Mouse (Mus musculus): ENCODE measurements around the gene Thumpd3. TPM values are rescaled to one million over a fixed set of nuclear protein-coding genes. Genes with fewer than 3 reads are reported as not detected.
A peak's percentile ranks its signal among the peaks of the same experiment; 100 is the strongest.

The Thumpd3 gene
- total RNA-seq (2021): 10 to 100 TPM; 29.2 to 29.7 TPM
- long read RNA-seq, experiment 1, transcript Thumpd3-201 (10 exons, 2,163 nt): major isoform, 31 of 41 reads
- long read RNA-seq, experiment 1, partial matches to known transcripts: 1 of 41 reads
- long read RNA-seq, experiment 1, other reads (novel, unspliced or antisense): 8 of 41 reads
- long read RNA-seq, experiment 2, transcript Thumpd3-201 (10 exons, 2,163 nt): major isoform, 26 of 33 reads
- long read RNA-seq, experiment 2, partial matches to known transcripts: 1 of 33 reads
- long read RNA-seq, experiment 2, other reads (novel, unspliced or antisense): 6 of 33 reads

DNA sequence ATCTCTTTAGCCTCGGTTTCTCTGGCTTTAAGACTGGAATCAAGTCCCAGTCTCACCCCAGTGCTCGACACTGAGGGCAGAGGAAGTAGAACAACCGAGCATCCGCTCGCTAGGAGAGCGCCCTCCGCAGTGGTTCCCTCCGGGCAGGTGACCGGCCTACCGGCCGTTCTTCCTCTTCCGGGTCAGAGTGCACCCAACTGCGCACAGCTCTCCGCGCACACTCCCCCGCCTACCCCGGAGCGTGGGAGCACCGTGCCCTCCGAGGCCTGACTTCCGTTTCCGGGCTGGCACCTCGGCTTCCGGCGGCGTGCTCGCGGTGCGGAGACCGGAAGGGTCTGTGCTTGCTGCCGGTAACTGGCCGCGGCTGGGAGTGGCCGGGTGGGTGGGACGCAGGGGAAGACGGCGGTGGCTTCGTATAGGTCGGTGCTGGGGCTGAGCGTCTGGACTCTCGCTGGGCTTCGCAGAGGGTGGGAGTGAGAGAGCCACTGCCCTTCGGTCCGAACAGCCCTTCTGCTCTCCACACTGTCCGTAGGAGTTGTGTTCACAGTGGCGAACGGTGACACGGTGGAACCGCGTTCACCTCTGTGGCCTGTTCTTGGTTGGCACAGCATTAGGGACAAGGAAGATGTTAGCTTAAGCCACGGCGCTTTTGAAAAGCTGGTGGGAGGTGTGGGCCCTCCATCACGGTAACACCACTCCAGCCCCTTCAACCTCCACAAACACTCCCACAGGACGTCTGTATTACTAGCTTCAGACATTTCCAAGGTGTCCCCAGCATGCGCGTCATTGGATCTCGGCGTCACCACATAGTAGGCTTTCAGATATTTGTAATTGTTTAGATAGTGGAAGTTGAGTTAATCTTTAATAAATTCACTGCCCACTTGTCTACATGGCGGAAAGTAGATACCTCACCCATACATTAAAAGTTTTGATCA, at the start of gene Thumpd3:
Thumpd3 (plus strand) TSS at position 185 of the 935 bp plus-strand sequence.
- intact Hi-C loops (cut with DNase I): loop anchor here (5.0 kb wide), 1 partner anchor 266 kb away; no protein-coding TSS in a partner anchor
- peak; percentile 98 for DNase-seq (ENCODE audit: low spot score in 2 of 2)

DNA sequence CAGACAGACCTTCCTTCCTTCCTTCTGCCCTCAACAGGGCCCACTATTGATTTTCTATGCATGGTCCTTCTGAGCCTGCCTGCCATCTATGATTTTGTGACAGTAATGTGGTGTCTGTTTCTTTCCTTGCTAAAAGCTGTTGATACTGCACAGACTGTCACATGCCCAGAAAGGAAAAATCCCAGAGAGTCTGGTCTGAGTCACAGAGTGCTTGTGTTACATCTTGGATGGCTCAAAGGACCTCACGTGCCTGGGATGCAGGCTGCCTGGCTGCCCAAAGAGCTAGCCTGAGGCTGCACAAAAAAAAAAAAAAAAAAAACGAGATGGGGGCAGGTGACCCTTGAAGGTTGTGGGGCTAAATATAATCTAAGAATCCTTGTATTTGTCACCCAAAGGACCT, 46.8 kb upstream of the Thumpd3 start:
- peak in 1 of 2 experiments; percentile 26 for DNase-seq (ENCODE audit: low spot score in 2 of 2)

DNA sequence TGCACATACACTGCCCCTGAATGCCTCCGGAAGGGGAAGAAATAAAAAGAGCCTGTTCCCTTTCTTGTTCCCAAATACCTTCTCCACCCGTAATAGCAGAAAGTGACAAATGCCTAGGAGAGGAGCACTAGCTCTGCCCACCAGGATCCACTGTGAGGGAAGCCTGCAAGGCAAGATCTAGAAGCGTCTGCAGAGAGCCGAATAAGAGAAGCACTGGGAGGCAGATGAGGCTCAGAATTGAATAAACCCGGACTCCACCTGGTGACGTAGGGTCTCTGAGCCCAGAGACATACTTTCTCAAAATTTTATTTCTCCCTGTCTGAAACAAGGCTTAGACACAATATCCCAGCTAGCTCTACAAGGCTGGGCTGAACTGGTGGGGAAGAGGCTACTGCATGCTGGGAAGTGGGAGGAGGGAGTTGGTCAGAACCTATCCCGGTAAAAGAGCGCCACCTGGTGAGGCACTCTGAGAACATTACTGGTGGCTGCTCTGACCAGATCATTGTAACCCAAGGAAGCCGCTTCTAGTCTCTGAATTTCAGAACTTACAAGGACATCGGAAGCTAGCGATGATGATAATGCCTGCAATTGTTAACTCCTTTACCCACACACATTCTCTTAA, 45.2 kb upstream of the Thumpd3 start:
- peak; percentile 94 to 95 for DNase-seq (ENCODE audit: low spot score in 2 of 2)
- intact Hi-C loops (cut with DNase I): loop anchor here (5.0 to 10.0 kb wide), 4 partner anchors 53 to 506 kb away; partner anchors contain the start of gene Srgap3

More for the DNA sequence above, 46.8 kb upstream of the Thumpd3 start:
- intact Hi-C loops (cut with DNase I): no loop called here

DNA sequence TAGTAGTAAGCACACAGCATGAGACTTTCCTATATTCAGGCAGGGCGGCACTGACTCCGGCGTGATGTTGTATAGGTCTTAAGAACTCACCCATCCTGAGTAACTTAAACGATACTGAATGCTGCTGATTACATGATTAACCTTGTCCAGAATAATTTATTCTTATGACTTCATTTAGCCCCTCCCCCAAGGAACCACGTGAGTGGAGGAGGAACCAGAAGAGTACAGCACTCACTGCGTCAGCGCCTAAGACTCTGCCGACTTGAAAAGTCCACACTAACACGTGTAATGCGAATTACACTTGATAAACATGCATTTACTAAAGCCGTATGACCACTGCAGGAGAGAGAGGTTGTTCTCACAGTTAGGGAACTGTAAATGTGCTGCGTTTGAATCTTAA, 44.3 kb upstream of the Thumpd3 start:
- intact Hi-C loops (cut with DNase I): loop anchor here (5.0 to 10.0 kb wide), 4 partner anchors 54 to 507 kb away; partner anchors contain the start of gene Srgap3
- no peak for DNase-seq (ENCODE audit: low spot score in 2 of 2)

DNA sequence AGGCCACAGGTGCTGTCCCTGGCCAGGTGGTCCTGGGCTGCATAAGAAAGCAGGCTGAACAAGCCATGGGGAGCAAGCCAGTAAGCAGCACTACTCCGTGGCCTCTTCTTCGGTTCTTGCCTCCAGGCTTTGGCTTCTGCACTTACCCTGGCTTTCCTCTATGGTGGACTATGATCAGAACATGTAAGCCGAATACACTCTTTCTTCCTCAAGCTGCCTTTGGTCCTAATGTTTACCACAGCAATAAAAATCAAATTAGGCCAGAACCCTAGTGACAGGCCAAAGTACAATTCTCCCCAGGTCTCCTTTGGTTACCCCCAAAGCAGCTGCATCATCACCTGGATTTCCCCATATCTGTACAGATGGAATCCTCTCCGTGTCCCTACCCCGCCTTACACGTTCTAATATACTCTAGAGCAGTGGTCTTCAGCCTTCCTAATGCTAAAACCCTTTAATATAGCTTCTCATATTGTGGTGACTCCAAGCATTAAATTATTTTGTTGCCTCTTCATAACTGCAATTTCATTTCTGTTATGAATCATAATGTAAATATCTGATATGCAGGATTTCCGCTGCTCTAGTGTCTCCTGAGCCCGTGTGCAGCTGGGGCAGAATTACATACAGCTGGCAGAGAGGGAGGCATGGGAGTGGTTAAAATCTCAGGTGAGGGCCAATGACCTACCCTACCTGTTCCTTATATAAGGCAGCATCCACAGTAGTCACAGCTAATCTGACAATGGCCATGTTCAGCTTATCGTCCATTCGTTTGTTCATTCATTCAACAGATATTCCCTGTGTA, 42.5 kb upstream of the Thumpd3 start:
- intact Hi-C loops (cut with DNase I): loop anchor here (5.0 to 10.0 kb wide), 4 partner anchors 56 to 509 kb away; partner anchors contain the start of gene Srgap3
- no peak for DNase-seq (ENCODE audit: low spot score in 2 of 2)

DNA sequence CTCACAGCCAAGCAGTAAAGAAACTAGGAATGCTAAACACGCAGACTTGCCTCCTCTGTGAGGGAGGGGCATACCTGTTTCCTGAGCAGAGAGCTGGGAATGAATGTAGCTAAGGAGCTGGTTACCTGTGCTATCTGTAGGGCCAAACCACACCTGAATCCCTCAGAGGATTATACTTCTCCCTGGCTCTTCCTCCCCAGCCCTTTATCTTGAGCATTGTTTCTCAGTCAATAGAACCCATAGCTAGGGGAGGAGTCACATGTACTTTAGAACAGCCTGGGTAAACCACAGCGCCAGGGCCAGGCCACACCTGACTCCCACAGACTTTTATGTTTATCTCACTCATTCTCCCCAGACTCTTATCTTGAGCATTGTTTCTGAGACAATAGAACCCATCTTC, 39.2 kb upstream of the Thumpd3 start:
- no peak for DNase-seq (ENCODE audit: low spot score in 2 of 2)
- intact Hi-C loops (cut with DNase I): loop anchor here (10.0 kb wide), 1 partner anchor 512 kb away; no protein-coding TSS in a partner anchor

DNA sequence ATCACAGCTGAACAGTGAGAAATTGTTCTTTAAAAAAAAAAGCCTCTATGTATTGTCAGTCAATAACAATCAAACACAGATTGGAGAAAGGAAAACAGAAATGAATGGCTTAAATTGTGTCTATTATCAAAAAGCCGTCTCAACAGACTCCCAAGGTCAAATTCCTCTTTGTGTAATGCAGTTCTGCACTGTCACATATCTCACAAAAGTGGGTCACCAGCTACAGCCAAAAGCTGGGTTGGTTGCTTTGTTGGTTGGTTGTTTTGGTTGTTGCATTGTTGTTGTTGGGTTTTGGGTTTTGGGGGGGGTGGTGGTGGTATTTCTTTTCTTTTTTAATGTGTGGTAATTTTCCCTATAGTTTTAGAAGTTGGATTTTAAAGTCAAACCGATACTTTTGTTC, 34.1 kb upstream of the Thumpd3 start:
- DNase-seq (ENCODE audit: low spot score in 2 of 2): no peak
- intact Hi-C loops (cut with DNase I): no loop called here

DNA sequence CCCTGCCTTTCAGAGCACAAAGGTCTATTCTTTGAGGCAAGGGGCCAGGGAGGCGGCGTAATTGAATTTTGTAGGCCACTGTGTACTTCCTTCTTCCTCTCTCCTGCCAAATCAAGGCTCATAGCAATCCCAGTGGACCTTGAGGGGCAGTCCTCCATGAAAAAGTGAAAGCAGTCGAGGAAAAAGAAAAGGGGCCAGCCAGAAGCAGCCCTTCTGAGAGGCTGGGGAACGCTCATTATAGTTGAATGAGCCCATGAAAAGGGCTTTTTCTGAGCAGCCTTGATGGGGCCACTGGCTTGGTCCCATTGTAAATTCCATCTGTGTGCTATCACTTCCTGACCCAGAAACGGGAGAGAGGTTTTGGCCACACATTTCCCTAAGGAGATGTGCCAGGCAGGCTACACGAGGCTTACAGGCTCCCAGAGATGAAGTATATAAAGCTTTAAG, 33.5 kb upstream of the Thumpd3 start:
- intact Hi-C loops (cut with DNase I): no loop called here
- DNase-seq (ENCODE audit: low spot score in 2 of 2): peak; percentile 49 to 78

DNA sequence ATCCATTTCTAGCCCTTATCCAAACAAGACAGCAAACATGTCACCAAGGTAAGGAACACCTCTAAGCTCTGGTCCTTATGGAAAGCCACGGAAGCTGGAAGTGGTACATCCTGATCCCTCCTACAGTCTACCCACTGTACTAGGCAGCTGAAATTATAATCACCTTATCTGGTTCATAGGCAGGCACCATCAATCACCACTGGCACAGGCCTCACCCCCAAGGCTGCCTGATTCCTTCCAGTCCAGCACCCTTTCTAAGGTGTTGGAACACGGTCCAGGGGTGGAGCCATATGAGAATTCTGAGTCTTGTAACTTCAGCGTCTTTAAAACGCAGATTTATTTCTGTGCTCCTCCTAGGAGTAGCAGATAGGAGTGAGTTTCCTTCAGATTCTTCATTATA, 32.5 kb upstream of the Thumpd3 start:
- DNase-seq (ENCODE audit: low spot score in 2 of 2): no peak
- intact Hi-C loops (cut with DNase I): no loop called here

DNA sequence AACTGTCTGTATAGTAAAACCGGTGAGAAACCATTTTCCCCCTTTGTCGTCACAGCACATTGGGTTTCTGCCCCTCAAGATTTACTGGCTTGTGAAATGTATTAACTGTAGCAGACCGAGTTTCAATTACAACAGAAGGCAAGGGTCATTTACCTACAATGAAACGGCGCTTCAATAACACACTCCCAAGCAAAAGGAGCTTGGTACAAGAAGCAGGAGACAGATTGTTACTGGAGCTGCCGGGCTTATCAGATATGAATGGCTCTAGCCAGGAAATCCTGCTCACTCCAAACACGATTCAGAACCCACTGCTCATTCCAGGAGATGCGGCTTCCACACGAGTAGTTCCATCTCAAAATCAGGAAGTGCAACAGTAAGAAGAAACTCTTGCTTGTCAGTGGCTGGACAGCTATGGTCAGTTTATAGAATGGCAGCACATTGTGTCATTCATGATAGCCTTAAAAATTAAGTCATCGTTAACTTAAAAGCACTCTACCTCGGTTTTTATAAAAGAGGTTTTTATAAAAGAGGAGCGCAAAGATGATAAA, 28.5 kb upstream of the Thumpd3 start:
- DNase-seq (ENCODE audit: low spot score in 2 of 2): no peak
- intact Hi-C loops (cut with DNase I): no loop called here

DNA sequence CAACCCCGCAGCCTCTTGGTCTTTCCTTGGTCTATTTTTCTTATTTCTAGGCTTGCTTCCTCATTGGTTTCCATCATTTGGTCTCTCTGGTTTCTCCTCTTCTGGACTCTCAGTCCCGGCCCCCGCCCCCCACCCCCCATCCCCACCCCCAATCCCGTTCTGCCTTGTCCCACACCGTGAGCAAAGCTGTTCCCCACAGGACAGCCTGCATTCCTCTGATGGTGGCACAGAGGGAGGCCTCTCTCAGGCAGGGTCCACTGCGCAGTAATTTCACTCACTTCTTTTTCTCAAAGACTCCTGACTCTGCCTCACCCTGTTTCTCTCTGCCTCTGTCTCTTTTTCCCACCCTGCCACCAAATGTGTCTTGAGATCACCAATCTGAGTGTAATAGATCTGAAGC, 27.9 kb upstream of the Thumpd3 start:
- intact Hi-C loops (cut with DNase I): no loop called here
- no peak for DNase-seq (ENCODE audit: low spot score in 2 of 2)

DNA sequence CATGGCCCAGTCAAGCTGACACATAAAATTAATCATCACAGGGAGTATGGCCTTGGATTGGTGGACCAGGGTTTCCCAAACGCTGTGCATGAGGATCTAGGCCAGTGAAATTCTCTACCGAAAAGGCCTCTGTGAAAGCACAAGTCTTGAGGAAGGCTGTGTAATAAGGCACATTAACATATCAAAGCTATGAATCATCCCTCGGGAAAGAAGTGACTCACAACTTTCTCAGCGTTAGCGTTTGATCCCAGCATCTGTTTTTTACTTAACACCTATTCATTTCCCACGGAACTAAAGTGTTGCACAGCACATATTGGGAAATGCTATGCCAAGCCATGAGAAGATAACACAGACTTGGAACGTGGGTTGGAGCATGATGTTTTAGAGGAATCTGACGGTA, 21.2 kb upstream of the Thumpd3 start:
- intact Hi-C loops (cut with DNase I): no loop called here
- DNase-seq (ENCODE audit: low spot score in 2 of 2): peak; percentile 53 to 85

DNA sequence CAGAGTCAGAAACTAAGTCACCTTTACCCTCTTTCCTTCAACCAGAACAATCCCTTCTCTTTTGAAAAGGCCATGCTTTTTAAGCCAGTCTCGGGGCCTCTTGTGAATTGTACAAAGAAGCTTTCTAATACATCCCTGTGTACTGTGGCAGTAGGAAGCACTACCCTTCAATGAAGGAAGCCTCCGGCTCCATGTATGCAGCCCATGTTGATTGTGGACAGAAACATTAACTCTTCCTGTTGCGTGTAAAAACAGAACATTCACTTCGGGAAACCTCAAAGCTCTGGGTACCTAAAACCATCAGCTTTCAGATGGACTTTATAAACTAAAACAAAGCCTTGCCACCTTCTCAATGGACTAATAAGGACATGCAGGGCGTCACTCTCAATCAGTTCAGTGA, 20.3 kb upstream of the Thumpd3 start:
- no peak for DNase-seq (ENCODE audit: low spot score in 2 of 2)
- intact Hi-C loops (cut with DNase I): no loop called here

DNA sequence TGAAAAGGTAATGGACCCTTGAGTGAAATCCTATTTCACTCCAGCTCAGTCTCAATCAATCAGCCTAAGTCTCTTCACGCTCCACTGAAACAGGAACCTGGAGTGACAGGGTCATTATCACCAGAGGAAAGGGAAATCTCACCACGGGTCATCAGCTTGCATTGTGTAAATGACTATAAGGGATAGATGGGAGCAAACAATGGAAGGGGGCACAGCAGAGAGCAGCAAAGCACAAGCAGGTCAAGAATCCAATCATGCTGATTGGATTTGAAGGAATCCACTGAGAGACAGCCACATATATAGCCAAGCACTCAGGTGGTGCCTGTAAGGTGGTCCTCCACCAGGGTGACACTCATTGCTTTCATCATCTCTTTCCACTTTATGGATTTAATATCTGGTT, 18.6 kb upstream of the Thumpd3 start:
- no peak for DNase-seq (ENCODE audit: low spot score in 2 of 2)
- intact Hi-C loops (cut with DNase I): no loop called here

DNA sequence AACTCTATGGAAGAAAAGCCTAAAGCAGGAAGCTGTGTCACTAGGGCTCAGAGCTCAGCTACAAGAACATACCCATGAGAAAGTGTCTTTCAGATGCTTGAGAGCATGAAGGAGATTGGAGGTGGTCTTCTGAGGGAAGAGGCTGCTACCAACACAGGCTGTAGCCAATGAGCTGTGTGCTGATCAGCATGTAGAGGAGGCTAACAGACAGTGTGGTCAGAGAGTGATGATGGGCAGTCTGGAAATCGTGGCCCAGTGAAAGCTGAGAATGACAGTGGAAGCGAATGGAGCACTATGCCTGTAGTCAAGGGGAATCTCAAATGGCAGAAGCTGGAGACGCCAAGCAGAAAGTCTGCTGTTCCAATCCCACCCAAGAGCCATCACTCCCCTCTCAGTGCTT, 17.0 kb upstream of the Thumpd3 start:
- no peak for DNase-seq (ENCODE audit: low spot score in 2 of 2)
- intact Hi-C loops (cut with DNase I): no loop called here

DNA sequence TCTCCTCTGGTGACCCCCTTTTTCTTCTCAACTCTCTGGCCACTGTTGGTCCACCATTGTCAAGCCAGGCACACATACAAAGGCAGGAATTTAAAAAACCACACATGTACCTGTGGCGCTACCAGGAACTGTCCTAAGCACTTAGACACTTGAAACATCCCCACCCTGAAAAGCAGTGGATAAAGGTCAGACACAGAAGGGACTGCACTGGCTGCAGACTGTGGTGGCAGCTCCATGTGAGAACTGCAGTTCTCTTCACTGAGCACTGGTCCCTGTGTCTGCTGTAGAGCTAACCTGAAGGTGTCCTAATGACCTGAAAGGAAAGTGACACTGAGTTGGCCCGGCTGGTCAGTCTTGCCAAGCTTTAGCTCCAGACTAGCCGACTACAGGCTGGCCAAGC, 15.5 kb upstream of the Thumpd3 start:
- intact Hi-C loops (cut with DNase I): no loop called here
- no peak for DNase-seq (ENCODE audit: low spot score in 2 of 2)

DNA sequence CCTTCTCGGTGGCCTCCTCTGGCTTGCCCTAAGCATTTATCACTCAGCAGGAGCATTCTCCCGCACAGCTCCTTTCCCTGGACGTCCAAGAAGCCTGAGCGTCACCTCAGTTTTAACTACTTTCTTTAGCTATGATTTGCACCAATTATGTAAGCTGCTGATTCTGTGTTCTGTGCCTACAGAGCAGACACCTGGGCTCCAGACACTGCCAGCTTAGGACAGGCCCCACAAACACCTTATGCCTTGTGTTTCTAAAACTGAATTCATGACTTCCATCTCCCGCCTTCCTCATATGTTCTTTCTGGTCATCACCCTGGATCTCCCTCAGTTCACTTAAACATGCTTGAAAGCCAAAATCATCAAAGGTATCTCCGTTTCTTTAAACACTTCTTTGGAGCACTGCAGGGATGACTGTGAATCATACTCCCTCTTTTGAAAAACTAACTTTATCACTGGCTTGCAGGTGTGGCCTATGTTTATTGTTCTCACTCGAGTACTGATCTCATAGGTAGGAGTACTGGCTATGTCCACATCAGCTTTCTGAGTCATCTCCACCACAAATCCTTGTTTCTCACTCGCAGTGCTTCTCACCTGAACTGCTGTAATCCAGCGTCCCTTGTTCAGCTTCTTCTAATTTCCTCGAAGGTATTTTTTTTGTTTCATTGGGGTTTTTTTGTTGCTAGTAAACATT, 14.9 kb upstream of the Thumpd3 start:
- intact Hi-C loops (cut with DNase I): no loop called here
- no peak for DNase-seq (ENCODE audit: low spot score in 2 of 2)

DNA sequence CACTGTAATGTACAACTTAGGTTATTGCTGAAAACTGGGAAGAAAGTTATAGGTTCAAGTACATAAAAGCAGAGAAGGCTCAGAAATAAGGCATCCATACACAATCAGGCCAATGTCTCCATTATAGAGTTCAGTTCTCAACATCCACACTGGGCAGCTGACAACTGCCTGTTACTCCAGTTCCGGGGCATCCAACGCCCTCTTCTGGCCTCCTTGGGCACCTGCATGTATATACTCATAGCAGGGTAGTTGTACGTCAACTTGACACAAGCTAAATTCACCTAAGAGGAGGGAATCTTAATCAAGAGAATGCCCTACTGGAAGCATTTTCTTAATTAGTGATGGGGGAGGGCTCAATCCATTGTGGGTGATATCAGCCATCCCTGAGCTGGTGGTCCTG, 13.9 kb upstream of the Thumpd3 start:
- intact Hi-C loops (cut with DNase I): no loop called here
- DNase-seq (ENCODE audit: low spot score in 2 of 2): no peak
